Mouse (Mus musculus): Measurements from ENCODE around the gene Tmem132c. TPM values are rescaled to one million over a fixed set of nuclear protein-coding genes. Genes with fewer than 3 reads are reported as not detected.

Gene Tmem132c
- polyA plus RNA-seq, 1 experiment = not detected

- H3K4me2 ChIP-seq (ENCODE audit: low read depth) = no peak overlapping the region
- H3K79me2 ChIP-seq (ENCODE audit: control insufficient read depth, insufficient read depth) = no peaks in the 10 kb centered on the region
- no peaks in the 10 kb centered on the region for H3K36me3 ChIP-seq (ENCODE audit: control insufficient read depth, insufficient read depth)
- no peak for TF ChIP-seq MYOG (IDR thresholded peaks at IDR 0.05; ENCODE audit: control insufficient read depth in 1 of 3, insufficient read depth in 1 of 3, insufficient read length in 2 of 3, low read depth in 2 of 3)
- TF ChIP-seq USF1 (IDR thresholded peaks at IDR 0.05; ENCODE audit: low read depth) = no peak
- TF ChIP-seq TCF3 (IDR thresholded peaks at IDR 0.05; ENCODE audit: insufficient read length, low read depth) = no peak
- no peak for TF ChIP-seq SRF (IDR thresholded peaks at IDR 0.05; ENCODE audit: control insufficient read depth, insufficient read length, low read depth)
- TF ChIP-seq TCF12 (IDR thresholded peaks at IDR 0.05; ENCODE audit: insufficient read depth, poor library complexity, severe bottlenecking) = no peak
- no peak for TF ChIP-seq MAX (IDR thresholded peaks at IDR 0.05; ENCODE audit: low read depth)
- no peak for TF ChIP-seq CEBPB (IDR thresholded peaks at IDR 0.05; ENCODE audit: insufficient read depth, poor library complexity, severe bottlenecking)
- TF ChIP-seq POLR2A (IDR thresholded peaks at IDR 0.05; ENCODE audit: insufficient read length, low read depth) = no peak
- TF ChIP-seq POLR2AphosphoS2 (IDR thresholded peaks at IDR 0.05; ENCODE audit: insufficient read length, low read depth) = no peak
- no peak for TF ChIP-seq E2F4 (IDR thresholded peaks at IDR 0.05; ENCODE audit: insufficient read depth)
- no peak overlapping the region for H3ac ChIP-seq (ENCODE audit: control insufficient read depth, insufficient read length)
- peaks cover 5% of the 10 kb centered on the region for H3K27me3 ChIP-seq (ENCODE audit: control insufficient read depth, insufficient read depth, insufficient read length)
- no peak overlapping the region for H3K4me3 ChIP-seq
Observed at GRCm38 (mm10) chr5:127577419-127577818, 335.8 kb downstream of the Tmem132c start.

DNA sequence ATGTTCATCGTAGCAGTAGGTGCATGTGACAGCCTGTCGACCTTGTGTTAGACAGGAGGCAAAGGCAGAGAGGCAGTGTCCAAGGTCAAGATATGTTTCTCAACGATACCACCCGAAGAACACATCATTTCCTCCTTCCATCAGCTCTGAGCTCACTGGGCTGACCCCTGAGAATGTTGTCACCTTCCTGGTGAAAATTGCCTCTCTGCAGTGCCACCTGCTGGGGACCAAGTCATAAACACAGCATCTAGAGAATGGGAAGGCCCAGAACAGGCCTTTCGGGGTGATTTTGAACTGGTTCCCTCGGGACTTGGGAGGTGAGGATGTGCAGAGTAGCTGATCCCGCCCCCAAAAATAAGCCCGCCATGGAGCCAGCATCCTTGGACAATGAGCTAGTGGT lies 342.1 kb downstream of the Tmem132c start:
- no peak overlapping the region for H3ac ChIP-seq (ENCODE audit: control insufficient read depth, insufficient read length)
- TF ChIP-seq CEBPB (IDR thresholded peaks at IDR 0.05; ENCODE audit: insufficient read depth, poor library complexity, severe bottlenecking) (no peak), MYOD1 (IDR thresholded peaks at IDR 0.05; ENCODE audit: control insufficient read depth in 1 of 3, insufficient read length in 2 of 3, low read depth in 2 of 3) (no peak), REST (IDR thresholded peaks at IDR 0.05; ENCODE audit: insufficient read depth, insufficient read length) (no peak), SRF (IDR thresholded peaks at IDR 0.05; ENCODE audit: control insufficient read depth, insufficient read length, low read depth) (no peak), MAX (IDR thresholded peaks at IDR 0.05; ENCODE audit: low read depth) (no peak), MYOG (IDR thresholded peaks at IDR 0.05; ENCODE audit: control insufficient read depth in 1 of 3, insufficient read depth in 1 of 3, insufficient read length in 2 of 3, low read depth in 2 of 3) (no peak), USF1 (IDR thresholded peaks at IDR 0.05; ENCODE audit: low read depth) (no peak), POLR2AphosphoS2 (IDR thresholded peaks at IDR 0.05; ENCODE audit: insufficient read length, low read depth) (no peak), POLR2A (IDR thresholded peaks at IDR 0.05; ENCODE audit: insufficient read length, low read depth) (no peak), TCF12 (IDR thresholded peaks at IDR 0.05; ENCODE audit: insufficient read depth, poor library complexity, severe bottlenecking) (no peak), TCF3 (IDR thresholded peaks at IDR 0.05; ENCODE audit: insufficient read length, low read depth) (no peak), E2F4 (IDR thresholded peaks at IDR 0.05; ENCODE audit: insufficient read depth) (no peak)
- H3K4me3 ChIP-seq = no peak overlapping the region
- H3K79me2 ChIP-seq (ENCODE audit: control insufficient read depth, insufficient read depth) = no peaks in the 10 kb centered on the region
- no peaks in the 10 kb centered on the region for H3K36me3 ChIP-seq (ENCODE audit: control insufficient read depth, insufficient read depth)
- no peaks in the 10 kb centered on the region for H3K27me3 ChIP-seq (ENCODE audit: control insufficient read depth, insufficient read depth, insufficient read length)
- no peak overlapping the region for H3K4me2 ChIP-seq (ENCODE audit: low read depth)

- TF ChIP-seq USF1 (IDR thresholded peaks at IDR 0.05; ENCODE audit: low read depth) (no peak), E2F4 (IDR thresholded peaks at IDR 0.05; ENCODE audit: insufficient read depth) (no peak), MAX (IDR thresholded peaks at IDR 0.05; ENCODE audit: low read depth) (no peak), SRF (IDR thresholded peaks at IDR 0.05; ENCODE audit: control insufficient read depth, insufficient read length, low read depth) (no peak), TCF3 (IDR thresholded peaks at IDR 0.05; ENCODE audit: insufficient read length, low read depth) (no peak), MYOD1 (IDR thresholded peaks at IDR 0.05; ENCODE audit: control insufficient read depth in 1 of 3, insufficient read length in 2 of 3, low read depth in 2 of 3) (no peak), CEBPB (IDR thresholded peaks at IDR 0.05; ENCODE audit: insufficient read depth, poor library complexity, severe bottlenecking) (no peak), POLR2AphosphoS2 (IDR thresholded peaks at IDR 0.05; ENCODE audit: insufficient read length, low read depth) (no peak), POLR2A (IDR thresholded peaks at IDR 0.05; ENCODE audit: insufficient read length, low read depth) (no peak), REST (IDR thresholded peaks at IDR 0.05; ENCODE audit: insufficient read depth, insufficient read length) (no peak), TCF12 (IDR thresholded peaks at IDR 0.05; ENCODE audit: insufficient read depth, poor library complexity, severe bottlenecking) (no peak), MYOG (IDR thresholded peaks at IDR 0.05; ENCODE audit: control insufficient read depth in 1 of 3, insufficient read depth in 1 of 3, insufficient read length in 2 of 3, low read depth in 2 of 3) (no peak)
- Histone ChIP-seq H3K27me3 (ENCODE audit: control insufficient read depth, insufficient read depth, insufficient read length) (no peaks in the 10 kb centered on the region), H3K79me2 (ENCODE audit: control insufficient read depth, insufficient read depth) (no peaks in the 10 kb centered on the region), H3K4me2 (ENCODE audit: low read depth) (no peak overlapping the region), H3K4me3 (no peak overlapping the region), H3K36me3 (ENCODE audit: control insufficient read depth, insufficient read depth) (peaks cover 8% of the 10 kb centered on the region), H3ac (ENCODE audit: control insufficient read depth, insufficient read length) (no peak overlapping the region)
Observed at GRCm38 (mm10) chr5:127587854-127588253, 346.2 kb downstream of the Tmem132c start.

GRCm38 (mm10) chr5:127592406-127592805 lies 350.8 kb downstream of the Tmem132c start:
- TF ChIP-seq POLR2A (IDR thresholded peaks at IDR 0.05; ENCODE audit: insufficient read length, low read depth) (no peak), E2F4 (IDR thresholded peaks at IDR 0.05; ENCODE audit: insufficient read depth) (no peak), SRF (IDR thresholded peaks at IDR 0.05; ENCODE audit: control insufficient read depth, insufficient read length, low read depth) (no peak), MAX (IDR thresholded peaks at IDR 0.05; ENCODE audit: low read depth) (no peak), POLR2AphosphoS2 (IDR thresholded peaks at IDR 0.05; ENCODE audit: insufficient read length, low read depth) (no peak), REST (IDR thresholded peaks at IDR 0.05; ENCODE audit: insufficient read depth, insufficient read length) (no peak), MYOD1 (IDR thresholded peaks at IDR 0.05; ENCODE audit: control insufficient read depth in 1 of 3, insufficient read length in 2 of 3, low read depth in 2 of 3) (peak in 1 of 3 experiments; percentile 24)
- H3K36me3 ChIP-seq (ENCODE audit: control insufficient read depth, insufficient read depth) = peaks cover 23% of the 10 kb centered on the region
- no peaks in the 10 kb centered on the region for H3K79me2 ChIP-seq (ENCODE audit: control insufficient read depth, insufficient read depth)
- no peaks in the 10 kb centered on the region for H3K27me3 ChIP-seq (ENCODE audit: control insufficient read depth, insufficient read depth, insufficient read length)
- H3K4me2 ChIP-seq (ENCODE audit: low read depth) = no peak overlapping the region
- H3K4me3 ChIP-seq = no peak overlapping the region
- H3ac ChIP-seq (ENCODE audit: control insufficient read depth, insufficient read length) = no peak overlapping the region

DNA sequence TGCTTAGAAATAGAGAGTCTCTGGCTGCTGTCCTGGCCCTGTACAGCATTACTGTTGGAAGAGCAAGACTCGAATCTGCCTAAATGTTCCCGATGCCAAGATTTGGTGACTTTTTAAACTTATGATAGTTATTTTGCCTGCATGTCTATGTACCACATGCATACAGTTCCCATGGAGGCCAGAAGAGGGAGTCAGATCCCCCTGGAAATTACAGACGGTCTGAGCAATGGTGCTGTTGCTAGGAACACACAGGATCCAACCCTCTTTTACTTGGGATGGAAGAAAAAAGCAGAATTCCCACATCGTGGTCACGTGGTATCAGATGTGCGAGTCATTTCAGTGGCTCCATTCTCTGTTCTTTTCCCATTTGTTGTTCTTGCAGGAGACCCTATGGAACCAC lies 351.2 kb downstream of the Tmem132c start:
- no peak overlapping the region for H3K4me2 ChIP-seq (ENCODE audit: low read depth)
- H3K27me3 ChIP-seq (ENCODE audit: control insufficient read depth, insufficient read depth, insufficient read length) = no peaks in the 10 kb centered on the region
- no peaks in the 10 kb centered on the region for H3K79me2 ChIP-seq (ENCODE audit: control insufficient read depth, insufficient read depth)
- TF ChIP-seq MYOG (IDR thresholded peaks at IDR 0.05; ENCODE audit: control insufficient read depth in 1 of 3, insufficient read depth in 1 of 3, insufficient read length in 2 of 3, low read depth in 2 of 3) (no peak), USF1 (IDR thresholded peaks at IDR 0.05; ENCODE audit: low read depth) (no peak), TCF3 (IDR thresholded peaks at IDR 0.05; ENCODE audit: insufficient read length, low read depth) (no peak), REST (IDR thresholded peaks at IDR 0.05; ENCODE audit: insufficient read depth, insufficient read length) (no peak), POLR2A (IDR thresholded peaks at IDR 0.05; ENCODE audit: insufficient read length, low read depth) (no peak), MYOD1 (IDR thresholded peaks at IDR 0.05; ENCODE audit: control insufficient read depth in 1 of 3, insufficient read length in 2 of 3, low read depth in 2 of 3) (no peak), SRF (IDR thresholded peaks at IDR 0.05; ENCODE audit: control insufficient read depth, insufficient read length, low read depth) (no peak), POLR2AphosphoS2 (IDR thresholded peaks at IDR 0.05; ENCODE audit: insufficient read length, low read depth) (no peak), MAX (IDR thresholded peaks at IDR 0.05; ENCODE audit: low read depth) (no peak), E2F4 (IDR thresholded peaks at IDR 0.05; ENCODE audit: insufficient read depth) (no peak)
- peaks cover 26% of the 10 kb centered on the region for H3K36me3 ChIP-seq (ENCODE audit: control insufficient read depth, insufficient read depth)
- no peak overlapping the region for H3ac ChIP-seq (ENCODE audit: control insufficient read depth, insufficient read length)
- no peak overlapping the region for H3K4me3 ChIP-seq

All from myocyte (in vitro differentiated cells).